Mouse (Mus musculus) spleen, postnatal 0 days (tissue): ENCODE measurements around the gene Fut8. TPM values are rescaled to one million over a fixed set of nuclear protein-coding genes. Genes with fewer than 3 reads are reported as not detected.

Source experiments
- polyA plus RNA-seq: library from polyadenylated mRNA; unstranded; fragments of >200 nt; fragmentation: Nextera tagmentation; extraction: Ambion mirVana; gene quantifications from 2 replicates; pipeline ENCODE4 v1.2.1, GENCODE M21; 2015

Gene Fut8
- polyA plus RNA-seq = 16.4 and 19.7 TPM in 2 replicates

DNA sequence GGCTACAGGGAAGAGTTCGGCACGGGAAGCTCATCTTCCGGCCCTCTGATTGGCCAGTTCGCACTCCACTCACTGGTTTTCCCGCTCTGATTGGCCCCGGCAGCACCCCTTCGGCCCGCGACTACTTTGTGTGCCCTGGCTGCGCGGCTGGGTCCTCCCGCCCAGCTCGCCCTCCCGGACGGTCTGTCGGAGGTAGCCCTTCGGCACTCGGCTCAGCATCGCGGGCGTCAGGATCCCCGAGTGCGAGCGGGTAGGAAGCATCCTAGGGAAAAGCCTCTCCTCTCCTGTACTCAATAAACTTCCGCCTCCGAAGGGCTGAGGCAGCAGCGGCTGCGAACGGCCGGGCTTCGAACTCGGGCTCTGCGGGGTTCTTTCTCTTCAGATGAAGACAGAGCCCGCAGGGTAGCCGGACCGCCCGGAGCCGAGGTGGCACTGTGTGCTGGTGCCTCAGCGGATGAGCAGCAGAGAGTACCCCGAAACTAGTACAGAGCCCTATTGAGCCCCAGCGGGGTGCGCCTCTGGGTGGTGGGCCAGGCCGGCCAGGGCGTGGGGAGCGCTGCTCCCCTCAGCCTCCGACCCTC is at the start of gene Fut8:
TSS of gene Fut8 (plus strand) at position 176 of the 581 bp plus-strand sequence.

